Mouse (Mus musculus) ZHBTc4 (cell line): Measurements from ENCODE around the gene Hfm1.

Experiments used
- DNase-seq: peaks from one replicate; pipeline ENCODE4 v3.0.0-alpha.2; 2011; ENCODE audit warnings: low read depth, low spot score

The Hfm1 gene

GRCm38 (mm10) chr5:106843906-106844305, 82.2 kb downstream of the Hfm1 start:
- no peak for DNase-seq

- DNase-seq, result no peak
Observed at GRCm38 (mm10) chr5:106833025-106833424, 93.1 kb downstream of the Hfm1 start.

DNA sequence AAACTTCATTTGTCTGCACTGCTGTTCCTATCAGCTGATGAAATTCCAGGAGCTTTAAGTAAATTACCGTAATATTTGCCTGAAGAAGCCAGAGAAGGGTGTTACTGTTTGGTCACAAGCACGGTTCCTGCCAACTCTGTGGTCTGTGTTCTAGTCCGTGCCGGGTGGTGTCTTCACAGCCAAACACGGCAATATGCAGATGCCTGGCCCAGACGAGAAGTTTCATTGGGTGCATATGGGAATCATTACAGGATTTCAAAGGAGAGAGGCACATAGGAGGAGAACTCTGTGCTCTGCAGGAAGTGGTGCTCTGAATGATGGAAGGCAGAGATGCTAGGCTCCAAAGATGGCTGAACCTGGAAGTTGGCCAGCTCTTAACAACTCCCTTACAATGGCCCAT, 94.7 kb downstream of the Hfm1 start:
- no peak for DNase-seq

DNA sequence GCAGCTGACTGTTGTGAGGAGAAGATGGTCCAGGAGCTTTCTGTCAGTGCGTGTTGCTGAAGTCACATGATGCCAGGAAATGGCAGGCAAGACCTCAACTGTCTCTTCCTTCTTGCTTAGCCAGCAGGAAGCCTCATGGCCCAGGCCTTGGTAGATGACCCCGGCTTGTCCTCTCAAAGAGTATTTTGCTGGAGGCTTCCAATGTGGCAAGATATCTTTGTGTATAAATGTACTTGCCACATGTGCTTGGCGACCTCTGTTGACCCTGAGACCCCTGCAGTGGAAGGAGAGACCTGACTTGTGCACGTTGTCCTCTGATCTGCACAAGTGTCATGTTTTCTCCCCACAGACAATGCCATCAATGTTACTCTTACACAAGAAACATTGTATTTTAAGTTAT, 95.3 kb downstream of the Hfm1 start:
- DNase-seq, result no peak

DNA sequence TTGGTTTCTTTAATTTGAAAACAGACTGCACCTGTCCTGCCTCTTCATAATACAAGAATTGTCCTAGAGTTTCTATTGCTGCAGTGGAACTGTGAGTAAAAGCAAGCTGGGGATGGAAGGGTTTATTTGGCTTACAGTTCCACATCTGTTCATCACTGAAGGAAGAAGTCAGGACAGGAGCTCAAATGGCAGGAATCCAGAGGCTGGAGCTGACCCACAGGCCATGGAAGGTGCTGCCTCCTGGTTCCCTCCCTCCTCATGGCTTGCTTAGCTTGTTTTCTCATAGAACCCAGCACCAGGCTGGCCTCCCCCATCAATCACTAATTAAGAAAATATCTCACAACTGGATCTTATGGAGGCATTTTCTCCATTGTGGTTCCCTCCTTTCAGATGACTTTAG, 99.4 kb downstream of the Hfm1 start:
- DNase-seq, result no peak

- no peak for DNase-seq
Observed at GRCm38 (mm10) chr5:106826044-106826443, 100.1 kb downstream of the Hfm1 start.

DNA sequence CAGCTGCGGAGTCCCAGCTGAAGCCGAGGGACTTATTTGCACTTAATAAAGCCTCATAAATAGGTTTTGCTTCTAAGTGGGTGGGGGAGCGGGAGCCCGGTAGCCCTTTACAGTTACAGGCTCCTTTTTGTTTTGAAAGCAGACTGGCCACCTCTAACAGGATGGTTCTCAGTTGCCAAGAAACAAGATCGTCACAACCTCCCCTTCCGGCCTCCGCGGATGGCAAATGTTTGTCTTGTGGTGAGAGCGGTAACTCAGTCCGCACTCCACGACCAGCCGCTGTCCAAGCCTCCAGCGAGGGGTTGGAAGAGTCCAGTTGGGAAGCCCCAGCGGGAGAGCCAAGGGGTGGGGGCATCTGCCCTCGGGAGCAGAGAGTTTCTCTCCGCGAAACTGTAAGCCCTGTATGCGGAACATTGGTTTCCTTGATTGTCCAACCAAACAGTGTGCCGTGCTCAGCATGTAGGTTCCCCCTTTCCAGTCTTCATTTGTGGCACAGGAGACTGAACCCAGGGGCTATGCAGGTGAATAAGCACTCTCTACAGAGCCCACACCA, 100.7 kb downstream of the Hfm1 start:
- no peak for DNase-seq

DNA sequence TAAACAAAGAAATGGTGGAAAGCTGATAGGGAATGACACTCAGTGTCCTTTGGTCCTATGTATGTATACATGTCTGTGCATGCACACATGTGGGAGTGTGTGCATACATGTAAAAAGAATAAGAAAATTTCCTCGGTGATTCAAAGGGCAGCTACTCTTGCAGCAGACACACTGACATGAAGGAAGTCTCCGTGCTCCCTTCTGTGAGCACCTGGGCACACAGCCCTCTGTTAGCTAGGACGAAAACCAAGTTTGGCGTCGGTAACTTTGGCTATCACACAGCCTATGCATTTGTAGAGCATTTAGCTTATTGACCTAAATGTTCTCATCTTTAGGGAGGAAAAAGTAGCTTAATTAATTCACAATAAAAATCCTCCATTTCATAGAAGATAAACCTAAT, 101.4 kb downstream of the Hfm1 start:
- no peak for DNase-seq

DNA sequence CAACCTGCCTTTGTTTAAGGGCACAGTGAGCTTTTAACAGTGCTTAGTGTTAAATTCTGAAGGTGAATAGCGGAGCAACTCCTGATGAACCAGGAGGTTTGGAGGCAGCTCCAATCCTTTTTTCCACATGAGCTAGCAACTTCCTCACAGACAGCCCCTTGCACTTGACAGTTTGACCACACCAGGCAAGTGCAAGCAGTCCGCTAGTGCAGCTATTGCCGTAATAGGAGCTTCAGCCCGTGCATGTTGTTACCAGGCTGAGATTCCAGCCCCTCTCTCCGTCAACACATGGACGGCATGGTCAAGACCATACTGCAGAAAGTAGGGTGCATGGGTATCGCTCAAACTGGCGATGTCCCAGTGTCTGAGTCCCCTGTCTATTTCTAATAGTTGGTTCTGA, 106.5 kb downstream of the Hfm1 start:
- no peak for DNase-seq

- DNase-seq, result peak; percentile 19
Observed at GRCm38 (mm10) chr5:106815923-106816654, 110.0 kb downstream of the Hfm1 start.

GRCm38 (mm10) chr5:106814611-106815010, 111.5 kb downstream of the Hfm1 start:
- DNase-seq, result no peak

DNA sequence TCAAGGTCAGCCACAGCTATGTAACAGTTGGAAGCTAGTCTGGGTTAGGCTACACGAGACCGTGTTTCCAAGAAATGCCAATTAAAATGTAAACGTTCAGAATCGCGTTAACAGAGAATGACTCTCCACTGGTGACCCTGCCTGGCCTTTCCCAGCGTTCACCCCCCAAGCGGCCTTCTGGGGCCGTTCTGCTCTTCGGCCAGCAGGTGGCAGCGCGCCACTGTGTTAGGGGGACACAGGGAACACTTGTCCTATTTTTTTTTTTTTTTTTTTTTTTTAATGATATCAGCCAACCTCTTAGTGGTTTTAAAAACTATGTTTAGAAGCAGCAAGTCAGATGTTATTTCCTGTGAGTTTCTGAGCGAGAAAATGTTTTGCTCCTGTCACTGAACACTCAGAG, 123.0 kb downstream of the Hfm1 start:
- DNase-seq, result peak; percentile 67

GRCm38 (mm10) chr5:106801886-106802798, 124.0 kb downstream of the Hfm1 start:
- peak; percentile 88 for DNase-seq

DNA sequence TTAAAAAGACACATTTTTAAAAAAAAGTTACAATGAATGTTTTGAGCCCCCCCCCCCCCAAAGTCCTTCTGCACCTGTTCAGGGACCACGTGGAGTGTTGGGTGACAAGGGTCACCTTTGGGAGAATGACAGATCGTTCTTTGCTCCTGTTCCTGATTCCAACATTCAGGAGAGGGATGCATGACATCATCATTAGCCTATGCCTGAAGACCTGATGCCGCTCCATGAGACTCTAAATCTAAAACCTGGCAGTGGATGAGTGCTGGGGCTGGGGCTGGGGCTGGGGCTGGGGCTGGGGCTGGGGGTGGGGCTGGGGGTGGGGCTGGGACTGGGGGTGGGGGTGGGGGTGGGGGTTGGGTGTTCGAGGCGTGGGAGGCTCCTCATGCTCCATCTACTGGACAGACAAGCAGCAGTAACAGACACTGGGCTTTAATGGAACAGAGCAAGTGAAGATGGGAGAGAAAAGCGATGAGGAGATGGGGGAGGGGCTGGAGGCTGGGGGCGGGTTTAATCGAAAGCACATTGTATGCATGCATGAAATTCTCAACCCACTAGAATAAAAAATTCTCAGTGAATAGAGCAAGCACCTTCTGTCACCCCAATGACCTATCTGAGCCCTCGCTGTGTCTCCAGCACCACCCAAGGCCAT, 124.8 kb downstream of the Hfm1 start:
- DNase-seq, result no peak

GRCm38 (mm10) chr5:106797896-106798295, 128.2 kb downstream of the Hfm1 start:
- no peak for DNase-seq

DNA sequence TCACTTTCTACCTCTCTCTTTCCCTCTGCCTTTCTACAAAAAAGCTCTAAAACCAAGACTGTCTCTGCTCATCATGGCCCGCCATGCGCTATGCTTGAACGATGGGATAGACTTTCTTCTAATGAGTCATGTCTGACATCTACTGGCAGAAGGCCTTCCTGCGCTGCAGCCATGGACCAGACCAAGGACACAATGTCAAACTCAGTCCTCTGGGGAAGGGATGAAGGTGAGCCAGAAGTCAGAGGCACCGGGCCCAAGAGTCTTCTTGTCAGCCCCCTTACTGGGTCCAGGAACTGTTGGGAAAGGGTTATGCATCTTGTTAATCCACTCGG, 134.9 kb downstream of the Hfm1 start:
- peak; percentile 63 for DNase-seq

DNA sequence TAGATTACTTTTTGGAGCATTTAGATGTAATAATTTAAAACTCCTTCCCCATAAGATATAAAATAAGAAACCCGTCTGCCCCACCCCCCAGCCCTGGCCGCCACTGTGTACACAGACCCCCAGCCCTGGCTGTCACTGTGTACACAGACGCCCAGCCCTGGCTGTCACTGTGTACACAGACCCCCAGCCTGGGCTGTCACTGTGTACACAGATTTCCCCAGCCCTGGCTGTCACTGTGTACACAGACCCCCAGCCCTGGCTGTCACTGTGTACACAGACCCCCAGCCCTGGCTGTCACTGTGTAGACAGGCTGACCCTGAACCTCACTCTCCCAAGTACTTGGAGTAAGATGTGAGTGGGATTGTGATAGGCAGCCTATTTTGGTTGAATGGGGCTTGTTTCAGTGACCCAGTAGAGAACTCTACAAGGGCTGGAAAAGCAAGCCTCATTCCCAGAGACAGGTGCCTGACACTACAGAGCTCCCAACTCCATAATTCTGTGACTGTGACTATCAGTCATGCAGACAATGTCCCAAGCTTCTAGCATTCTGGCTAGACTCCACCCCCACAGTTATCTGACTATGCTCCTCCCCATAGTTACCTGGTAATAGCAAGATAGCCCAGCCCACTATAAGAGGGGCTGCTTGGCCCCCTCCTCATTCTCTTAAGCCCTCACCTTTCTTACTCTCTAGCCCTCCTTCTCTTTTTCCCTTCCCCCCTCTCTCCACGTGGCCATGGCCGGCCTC, 135.5 kb downstream of the Hfm1 start:
- no peak for DNase-seq
